Comparison of ENCODE assay signal across 28 mouse cellular contexts in genomic region chr8:92838616-92839015, GRCm38 (mm10). TPM values are rescaled to one million over a fixed set of nuclear protein-coding genes. Genes with fewer than 3 reads are reported as not detected.
DNase-seq lines count a peak whose midpoint lies in the region; ATAC-seq and TF ChIP-seq lines count a peak whose summit lies in the region.
"Had no signal": no experiment of that assay in that cellular context is flagged by ENCODE, and none has a peak within 500 bp of the region (broad histone marks: within the 10 kb centered on the region; RNA-seq: fewer than 3 reads in every experiment).

No protein-coding gene starts in this region.

- ATAC-seq in limb, embryonic 14.5 days (ENCODE audit: low FRiP score, low read depth) = no peak
- ATAC-seq in midbrain, embryonic 13.5 days = no peak
- ATAC-seq: CD4-positive, CD25-positive, alpha-beta regulatory T cell, adult 4 months; forebrain, embryonic 14.5 days; forebrain, embryonic 16.5 days had no signal

- H3K36me3 ChIP-seq in limb, embryonic 14.5 days (ENCODE audit: control insufficient read depth, insufficient read depth, low read length) = peaks cover 84% of the 10 kb centered on the region
- peaks cover 100% of the 10 kb centered on the region for H3K36me3 ChIP-seq in limb, embryonic 10.5 days
- H3K36me3 ChIP-seq in midbrain, embryonic 13.5 days = no peaks in the 10 kb centered on the region
- H3K36me3 ChIP-seq: forebrain, embryonic 12.5 days; G1E had no signal

- no peak overlapping the region for H3K4me2 ChIP-seq in limb, embryonic 14.5 days (replicated peaks; ENCODE audit: low read depth, low read length, severe bottlenecking)
- H3K4me2 ChIP-seq in midbrain, embryonic 13.5 days (replicated peaks) = no peak overlapping the region
- H3K4me2 ChIP-seq: embryonic facial prominence, embryonic 12.5 days; embryonic facial prominence, embryonic 15.5 days; forebrain, embryonic 12.5 days had no signal

- TF ChIP-seq CTCF in gastrocnemius, adult 2 months (IDR thresholded peaks at IDR 0.05) = no peak

- H3K27ac ChIP-seq in gastrocnemius, adult 2 months = peak overlapping the region; percentile 56; the same call in 1 of the 2 replicates
- no peak overlapping the region for H3K27ac ChIP-seq in limb, embryonic 14.5 days (replicated peaks; ENCODE audit: low read depth, low read length)
- H3K27ac ChIP-seq in limb, embryonic 10.5 days = no peak overlapping the region
- no peak overlapping the region for H3K27ac ChIP-seq in midbrain, embryonic 13.5 days
- H3K27ac ChIP-seq: embryonic facial prominence, embryonic 12.5 days; forebrain, embryonic 10.5 days; forebrain, embryonic 12.5 days had no signal

- DNase-seq in adrenal gland, postnatal 10 days = peak; percentile 40
- no peak for DNase-seq in adrenal gland, postnatal 36 days
- DNase-seq in gastrocnemius, adult 2 months = no peak
- DNase-seq in gastrocnemius, postnatal 36 days = no peak
- DNase-seq in limb, embryonic 14.5 days (ENCODE audit: low spot score) = peak; percentile 59
- DNase-seq in limb, embryonic 10.5 days (ENCODE audit: low spot score) = no peak
- DNase-seq in NIH3T3 (ENCODE audit: low read depth) = peak; percentile 72
- DNase-seq: adrenal gland, adult 2 months; adrenal gland, postnatal 14 days; B cell, adult 2 months; cerebellum, adult 11 months; cerebellum, adult 18-20 months; cerebellum, adult 8-10 months; cerebellum, adult 9-11 months; cerebellum, postnatal 14 days; cerebellum, postnatal 36 days; embryo, embryonic 11 days had no signal

- H3K4me3 ChIP-seq in gastrocnemius, adult 2 months = no peak overlapping the region
- no peak overlapping the region for H3K4me3 ChIP-seq in limb, embryonic 14.5 days (replicated peaks; ENCODE audit: low read length)
- H3K4me3 ChIP-seq in limb, embryonic 10.5 days = no peak overlapping the region
- H3K4me3 ChIP-seq in midbrain, embryonic 13.5 days (replicated peaks) = no peak overlapping the region
- H3K4me3 ChIP-seq: embryonic facial prominence, embryonic 12.5 days; embryonic facial prominence, embryonic 15.5 days; erythroblast, embryonic 14.5 days; forebrain, embryonic 10.5 days; forebrain, embryonic 12.5 days had no signal

- H3K9ac ChIP-seq in limb, embryonic 14.5 days (ENCODE audit: low read depth, low read length, severe bottlenecking) = no peak overlapping the region
- H3K9ac ChIP-seq in midbrain, embryonic 13.5 days (replicated peaks) = no peak overlapping the region
- H3K9ac ChIP-seq: embryonic facial prominence, embryonic 12.5 days; embryonic facial prominence, embryonic 15.5 days; forebrain, embryonic 12.5 days had no signal

- H3K27me3 ChIP-seq in limb, embryonic 14.5 days (ENCODE audit: control insufficient read depth, insufficient read depth, low read length) = no peaks in the 10 kb centered on the region
- H3K27me3 ChIP-seq in limb, embryonic 10.5 days (ENCODE audit: low read depth, poor library complexity, severe bottlenecking) = no peaks in the 10 kb centered on the region
- no peaks in the 10 kb centered on the region for H3K27me3 ChIP-seq in midbrain, embryonic 13.5 days
- H3K27me3 ChIP-seq: CH12.LX; embryonic facial prominence, embryonic 12.5 days; embryonic facial prominence, embryonic 15.5 days; forebrain, embryonic 12.5 days had no signal

- 81% methylated on average over 3 of the region's 3 CpGs for WGBS in limb, embryonic 14.5 days
- WGBS in limb, embryonic 10.5 days = 85% methylated on average over 3 of the region's 3 CpGs
- WGBS in midbrain, embryonic 13.5 days = 86% methylated on average over 3 of the region's 3 CpGs

- TF ChIP-seq POLR2A in limb, embryonic 14.5 days (IDR thresholded peaks at IDR 0.05; ENCODE audit: borderline replicate concordance, extremely low read depth, insufficient read depth, insufficient read length) = no peak

- H3K9me3 ChIP-seq in limb, embryonic 14.5 days (ENCODE audit: control insufficient read depth, low read length) = no peaks in the 10 kb centered on the region
- no peaks in the 10 kb centered on the region for H3K9me3 ChIP-seq in limb, embryonic 10.5 days (replicated peaks)
- no peaks in the 10 kb centered on the region for H3K9me3 ChIP-seq in midbrain, embryonic 13.5 days
- H3K9me3 ChIP-seq: embryonic facial prominence, embryonic 12.5 days; embryonic facial prominence, embryonic 15.5 days; forebrain, embryonic 10.5 days; forebrain, embryonic 12.5 days had no signal

- H3K4me1 ChIP-seq in limb, embryonic 14.5 days (ENCODE audit: control insufficient read depth, insufficient read depth, low read length) = peaks cover 4% of the 10 kb centered on the region; the same call in 1 of the 2 replicates
- H3K4me1 ChIP-seq in limb, embryonic 10.5 days = no peaks in the 10 kb centered on the region
- H3K4me1 ChIP-seq in midbrain, embryonic 13.5 days (replicated peaks) = no peaks in the 10 kb centered on the region
- H3K4me1 ChIP-seq: forebrain, embryonic 10.5 days; forebrain, embryonic 12.5 days had no signal

- intact Hi-C loops in gastrocnemius, adult 2 months (cut with DNase I) = no loop called here
- intact Hi-C loops in gastrocnemius, postnatal 36 days (cut with DNase I) = no loop called here

RNA-seq across cellular contexts. Expression of gene Mmp2, which starts 11.5 kb away (rescaled TPM):
- total RNA-seq in adrenal gland, postnatal 10 days (2021) = 10 to 100 TPM; 88.3 to 93.5 TPM
- 10 to 100 TPM; 27.3 to 39.8 TPM for total RNA-seq in adrenal gland, postnatal 36 days (2021)
- 10 to 100 TPM; 35.5 to 75.4 TPM for total RNA-seq in gastrocnemius, adult 2 months (2021)
- 10 to 100 TPM; 59.7 to 60.9 TPM for total RNA-seq in gastrocnemius, postnatal 36 days (2021)
- polyA plus RNA-seq in limb, embryonic 14.5 days (2012; rRNA removed) = 295 and 361 TPM in 2 replicates
- 338 and 372 TPM in 2 replicates for polyA plus RNA-seq in limb, embryonic 14.5 days (2014; fragmentation: Nextera tagmentation; extraction: Ambion mirVana)
- 220 and 238 TPM in 2 replicates for polyA plus RNA-seq in limb, embryonic 10.5 days (2016; fragmentation: Nextera tagmentation; extraction: Ambion mirVana)
- polyA plus RNA-seq in midbrain, embryonic 13.5 days (2015; fragmentation: Nextera tagmentation; extraction: Ambion mirVana) = 17.1 and 18.1 TPM in 2 replicates
- total RNA-seq: CH12.LX had no signal
- polyA plus RNA-seq: CD4-positive, CD25-positive, alpha-beta regulatory T cell, adult 4 months; erythroblast, embryonic 14.5 days; G1E had no signal

RNA-seq across cellular contexts. Expression of gene Lpcat2, which starts 16.5 kb away (rescaled TPM):
- total RNA-seq in adrenal gland, postnatal 10 days (2021) = 1 to 10 TPM; 2.5 to 2.6 TPM
- total RNA-seq in adrenal gland, postnatal 36 days (2021) = 10 to 100 TPM in 1 of 2 experiments, 1 to 10 TPM in 1; 2.7 to 24.5 TPM
- total RNA-seq in gastrocnemius, adult 2 months (2021) = under 1 TPM; 0.15 to 0.22 TPM
- total RNA-seq in gastrocnemius, postnatal 36 days (2021) = under 1 TPM; 0.32 to 0.43 TPM
- polyA plus RNA-seq in limb, embryonic 14.5 days (2012; rRNA removed) = 10.6 and 11.2 TPM in 2 replicates
- 13.7 and 14.7 TPM in 2 replicates for polyA plus RNA-seq in limb, embryonic 14.5 days (2014; fragmentation: Nextera tagmentation; extraction: Ambion mirVana)
- 6.0 and 7.8 TPM in 2 replicates for polyA plus RNA-seq in limb, embryonic 10.5 days (2016; fragmentation: Nextera tagmentation; extraction: Ambion mirVana)
- polyA plus RNA-seq in midbrain, embryonic 13.5 days (2015; fragmentation: Nextera tagmentation; extraction: Ambion mirVana) = 3.8 and 5.4 TPM in 2 replicates
- total RNA-seq: CH12.LX had no signal
- polyA plus RNA-seq: G1E had no signal

Comparison
In these comparisons a context has a peak if more than half of its experiments do, and no peak if none do; other contexts are left out.
1. DNase-seq: peak in adrenal gland, postnatal 10 days (single experiment), limb, embryonic 14.5 days (single experiment) and NIH3T3 (single experiment); none in adrenal gland, postnatal 36 days (0 of 2), gastrocnemius, adult 2 months (single experiment), gastrocnemius, postnatal 36 days (0 of 2) and limb, embryonic 10.5 days (single experiment).